Mouse (Mus musculus) cerebellum, adult 8-10 months (tissue): ENCODE data around the gene Bnipl.

Source experiments
- DNase-seq: peaks from one replicate; pipeline ENCODE4 v3.0.0; 2022

The Bnipl gene

GRCm38 (mm10) chr3:95208286-95208685 is 42.7 kb downstream of the Bnipl start:
- DNase-seq, result no peak

DNA sequence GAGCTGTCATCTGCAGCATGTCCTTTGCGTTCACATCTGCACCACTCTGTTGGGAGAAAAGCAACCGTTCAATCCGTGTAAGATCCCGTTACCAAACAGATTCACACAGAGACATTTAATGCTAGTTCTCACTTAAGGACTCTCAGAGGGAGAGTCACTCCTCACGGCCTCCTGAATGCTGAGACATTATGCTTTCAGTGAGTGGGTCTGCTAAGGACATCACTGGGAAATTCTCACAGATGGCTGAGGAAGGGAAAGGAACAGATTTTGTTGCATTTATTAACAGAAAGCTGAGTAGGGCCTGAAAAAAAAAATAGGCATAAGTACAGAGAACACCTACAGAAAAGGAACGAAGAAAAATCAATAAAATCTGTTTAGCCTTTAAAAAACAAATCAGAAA is 47.1 kb downstream of the Bnipl start:
- DNase-seq, result no peak

- DNase-seq, result no peak
These were observed 50.4 kb downstream of the Bnipl start for GRCm38 (mm10) chr3:95200562-95200961.

- DNase-seq, result no peak
These were observed 50.9 kb downstream of the Bnipl start for GRCm38 (mm10) chr3:95200132-95200531.

- DNase-seq, result no peak
These were observed 51.9 kb downstream of the Bnipl start for GRCm38 (mm10) chr3:95199101-95199500.

DNA sequence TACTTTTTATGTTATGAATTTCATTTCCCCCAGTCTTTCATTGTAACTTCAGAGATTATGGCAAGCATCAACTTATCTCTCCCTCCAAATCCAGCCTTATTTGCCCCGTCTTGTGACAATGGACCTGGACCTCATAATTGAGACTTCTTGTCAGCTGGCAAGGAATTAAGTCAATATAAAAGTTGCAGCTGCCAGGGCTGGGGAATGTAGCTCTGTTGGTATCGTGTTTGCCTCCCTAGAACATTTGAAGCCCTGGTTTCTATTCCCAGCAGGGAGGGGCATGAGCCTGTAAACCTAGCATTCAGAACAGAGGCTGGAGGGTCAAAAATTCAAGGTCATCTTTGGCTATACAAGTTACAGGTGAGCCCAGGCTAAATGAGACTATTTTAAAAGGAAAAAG is 55.2 kb downstream of the Bnipl start:
- no peak for DNase-seq

DNA sequence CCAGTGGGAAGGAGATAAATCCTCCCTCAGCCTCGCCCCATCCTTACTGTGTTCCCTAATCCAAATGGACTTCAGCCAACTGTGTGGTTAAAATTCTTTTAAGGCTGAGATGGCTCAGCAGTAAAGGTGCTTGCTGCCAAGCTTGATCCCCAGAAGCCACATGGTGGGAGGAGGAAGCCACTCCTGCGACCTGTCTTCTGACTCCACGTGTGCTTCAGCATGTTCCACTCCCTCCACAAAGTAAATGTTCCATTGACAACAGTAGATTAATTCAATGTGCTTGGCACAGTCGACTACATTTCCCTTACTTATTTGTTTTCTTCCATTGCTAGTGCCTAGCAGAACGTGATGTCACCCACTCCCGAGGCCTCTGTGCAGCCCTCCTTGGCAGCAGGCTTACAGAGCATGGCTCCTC is 56.3 kb downstream of the Bnipl start:
- DNase-seq, result peak; percentile 34
